Mouse (Mus musculus) B cell, adult 67 days (primary cell): ENCODE data around the gene Gm47959. TPM values are rescaled to one million over a fixed set of nuclear protein-coding genes. Genes with fewer than 3 reads are reported as not detected.

Experiments used
- total RNA-seq, 2 experiments: library from RNA; stranded (reverse); gene quantifications; 4 replicates each; pipeline ENCODE4 v1.2.4; 2023

Gm47959 gene
- total RNA-seq = not detected

DNA sequence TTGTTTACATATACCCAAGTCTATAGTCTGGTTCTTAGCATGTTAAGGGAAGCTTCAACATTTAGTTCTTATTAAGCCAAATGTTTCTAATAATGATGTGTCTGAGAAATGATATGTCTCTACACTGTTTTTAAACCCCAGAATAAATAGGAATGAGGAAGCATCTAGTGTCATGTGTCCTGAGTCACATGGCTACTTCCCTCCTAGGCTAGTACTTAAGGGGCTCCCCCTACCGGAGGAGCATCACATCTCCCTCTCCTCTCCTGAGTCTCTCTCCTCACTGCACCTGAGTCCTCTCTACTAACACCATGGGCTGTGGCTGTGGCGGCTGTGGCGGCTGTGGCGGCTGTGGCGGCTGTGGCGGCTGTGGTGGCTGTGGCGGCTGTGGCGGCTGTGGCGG, at the start of gene Gm47959:
Gm47959 (plus strand) TSS at position 243 of the 400 bp plus-strand sequence.

DNA sequence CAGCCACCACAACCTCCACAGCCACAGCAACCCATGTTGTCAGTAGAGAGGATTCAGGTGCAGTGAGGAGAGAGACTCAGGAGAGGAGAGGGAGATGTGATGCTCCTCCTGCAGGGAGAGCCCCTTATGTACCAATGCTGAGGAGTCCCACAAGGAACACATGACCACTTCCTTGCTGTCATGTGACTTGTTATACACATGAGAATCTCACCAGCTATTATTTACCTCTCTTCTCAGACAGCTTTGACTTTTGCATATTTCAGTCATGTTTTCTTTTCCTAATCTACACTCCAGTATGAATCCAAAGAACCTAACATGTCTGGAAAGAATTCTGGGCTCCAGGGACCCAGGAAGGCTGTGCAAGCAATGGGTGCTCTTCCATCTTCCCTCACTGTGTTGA, 44.4 kb upstream of the Gm47959 start, which contains the start of gene Gm7544:
Gm7544 (minus strand) TSS at position 101 of the 400 bp plus-strand sequence.

DNA sequence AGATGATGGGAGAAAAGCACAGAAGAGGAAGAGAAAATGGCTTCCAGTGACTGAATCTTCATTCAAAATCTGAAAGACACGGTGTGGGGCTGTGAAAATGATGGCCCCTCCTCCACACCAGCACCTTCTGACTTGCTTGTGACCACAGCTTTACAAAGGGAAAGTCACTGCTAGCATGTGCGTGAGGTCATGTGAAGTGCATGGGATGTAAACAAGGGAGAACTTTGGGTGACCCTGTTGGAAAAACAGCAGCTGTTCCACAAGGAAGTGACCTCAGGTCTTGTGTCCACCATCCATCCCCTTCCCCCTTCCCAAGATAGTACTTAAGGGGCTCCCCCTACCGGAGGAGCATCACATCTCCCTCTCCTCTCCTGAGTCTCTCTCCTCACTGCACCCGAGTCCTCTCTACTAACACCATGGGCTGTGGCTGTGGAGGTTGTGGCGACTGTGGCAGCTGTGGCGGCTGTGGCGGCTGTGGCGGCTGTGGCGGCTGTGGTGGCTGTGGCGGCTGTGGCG, 40.4 kb upstream of the Gm47959 start, which contains the start of gene Gm47955:
Gm47955 (plus strand) TSS at position 417 of the 516 bp plus-strand sequence.

GRCm38 (mm10) chr1:83038109-83038672, 37.8 kb downstream of the Gm47959 start, which contains the start of gene Slc19a3:
TSS of gene Slc19a3 (minus strand) at chr1:83038448.

DNA sequence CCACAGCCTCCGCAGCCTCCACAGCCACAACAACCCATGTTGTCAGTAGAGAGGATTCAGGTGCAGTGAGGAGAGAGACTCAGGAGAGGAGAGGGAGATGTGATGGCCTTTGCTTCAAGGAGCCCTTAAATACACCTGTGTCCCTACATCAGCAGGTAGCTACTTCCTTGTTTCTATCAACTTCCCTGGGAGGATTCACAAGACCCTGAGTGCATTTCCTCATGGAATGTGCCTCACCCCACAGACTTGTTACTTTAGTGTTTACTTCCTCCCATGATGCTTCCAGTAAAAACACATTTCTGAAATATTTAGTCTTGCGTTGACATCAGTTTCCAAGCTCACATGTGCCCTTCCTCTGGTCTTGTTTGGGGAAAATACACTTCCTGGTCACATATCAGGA, 42.0 kb downstream of the Gm47959 start, which contains the start of gene Krtap28-10:
Krtap28-10 (minus strand) TSS at position 101 of the 400 bp plus-strand sequence.

DNA sequence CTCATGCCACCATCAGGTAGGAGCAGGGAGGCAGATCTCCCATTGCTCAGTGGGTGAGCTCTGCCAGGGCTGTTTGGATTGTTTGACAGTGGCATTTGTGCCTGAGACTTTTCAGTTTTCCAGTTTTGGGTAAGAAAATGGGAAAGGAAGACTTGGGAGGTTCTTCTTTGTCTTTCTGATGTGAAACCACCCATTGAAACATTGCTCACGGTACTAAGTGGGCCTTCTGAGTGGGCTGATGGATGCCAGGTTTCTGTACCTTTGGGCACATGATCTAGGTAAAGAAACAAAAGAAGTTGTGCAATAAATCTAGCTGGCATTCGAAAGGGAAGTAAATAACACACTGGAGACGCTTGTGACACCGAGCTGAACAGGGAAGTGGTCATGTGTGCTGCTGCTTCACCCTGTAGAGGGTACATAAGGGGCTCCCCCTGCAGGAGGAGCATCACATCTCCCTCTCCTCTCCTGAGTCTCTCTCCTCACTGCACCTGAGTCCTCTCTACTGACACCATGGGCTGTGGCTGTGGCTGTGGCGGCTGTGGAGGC, 44.6 kb downstream of the Gm47959 start, which contains the start of gene Gm47969:
Gm47969 (plus strand) TSS at position 51 of the 546 bp plus-strand sequence.

Other genes with a start within 250 kb of the Gm47959 start
- gene Tm4sf20, start 232.1 kb upstream of the Gm47959 start, total RNA-seq = not detected
- gene Gm47791, start 229.3 kb upstream of the Gm47959 start, total RNA-seq = not detected
- gene Agfg1, start 161.1 kb upstream of the Gm47959 start, total RNA-seq = 10 to 100 TPM; 56.2 to 56.4 TPM
- 1 to 10 TPM in 1 of 2 experiments, not detected in 1; 2.2 TPM for gene A030005L19Rik, start 87.2 kb upstream of the Gm47959 start, total RNA-seq
- gene A030014E15Rik, start 75.6 kb upstream of the Gm47959 start, total RNA-seq = not detected
- gene Gm6217, start 69.1 kb upstream of the Gm47959 start, total RNA-seq = not detected
- not detected for gene A030003K21Rik, start 57.2 kb upstream of the Gm47959 start, total RNA-seq
- not detected for gene Gm7544, start 44.5 kb upstream of the Gm47959 start, total RNA-seq
- gene Gm47955, start 40.3 kb upstream of the Gm47959 start, total RNA-seq = not detected
- gene Slc19a3, start 37.9 kb downstream of the Gm47959 start, total RNA-seq = not detected
- not detected for gene Krtap28-10, start 41.9 kb downstream of the Gm47959 start, total RNA-seq
- not detected for gene Gm47969, start 44.4 kb downstream of the Gm47959 start, total RNA-seq
- gene A030005K14Rik, start 58.8 kb downstream of the Gm47959 start, total RNA-seq = not detected
- not detected for gene Krtap28-13, start 60.4 kb downstream of the Gm47959 start, total RNA-seq
- gene Ccl20, start 116.2 kb downstream of the Gm47959 start, total RNA-seq = not detected
- not detected for gene Daw1, start 159.2 kb downstream of the Gm47959 start, total RNA-seq